Mouse (Mus musculus) CH12F3 (cell line): ENCODE data around the gene Prr12.

ENCODE experiments used
- in situ Hi-C: fragments of 300-500 bp; cut with MboI; formaldehyde crosslinking; loops from 2 replicates; pipeline ENCODE4 v1.14.3; 2020; ENCODE audit warnings: low sequenced_read_pairs

Gene Prr12

GRCm38 (mm10) chr7:45077829-45078228, 25.1 kb upstream of the Prr12 start:
- in situ Hi-C loops, result no loop called here

- in situ Hi-C loops, result no loop called here
These were observed 24.6 kb upstream of the Prr12 start for GRCm38 (mm10) chr7:45077322-45077721.

- in situ Hi-C loops, result no loop called here
These were observed 23.8 kb upstream of the Prr12 start for GRCm38 (mm10) chr7:45076501-45076900.

- in situ Hi-C loops, result no loop called here
These were observed 22.7 kb upstream of the Prr12 start for GRCm38 (mm10) chr7:45075405-45075804.

- in situ Hi-C loops, result no loop called here
These were observed 21.3 kb upstream of the Prr12 start for GRCm38 (mm10) chr7:45073949-45074348.

DNA sequence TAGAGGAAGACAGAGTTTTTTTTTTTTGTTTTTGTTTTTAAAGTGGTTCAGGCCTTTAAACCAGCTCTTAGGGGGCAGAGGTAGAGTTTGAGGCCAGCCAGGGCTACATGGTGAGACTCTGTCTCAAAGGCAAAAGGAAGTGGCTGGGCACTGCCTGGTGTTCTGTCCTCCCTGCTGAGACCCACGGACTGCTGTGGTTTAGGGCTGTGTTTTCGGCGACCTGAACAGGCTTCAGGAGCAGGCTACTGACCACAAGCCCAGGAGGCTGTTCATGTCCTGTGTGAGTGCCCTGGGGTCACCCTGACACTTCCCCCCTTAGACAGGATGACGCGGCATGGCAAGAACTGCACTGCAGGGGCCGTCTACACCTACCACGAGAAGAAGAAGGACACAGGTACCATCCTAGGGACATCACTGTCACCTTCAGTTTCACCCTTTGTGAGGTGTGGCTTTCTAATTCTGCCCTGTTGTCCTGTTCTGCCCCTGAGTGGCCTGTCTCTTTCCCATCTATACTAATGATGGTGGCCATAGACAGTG, 20.6 kb upstream of the Prr12 start:
- in situ Hi-C loops, result no loop called here

DNA sequence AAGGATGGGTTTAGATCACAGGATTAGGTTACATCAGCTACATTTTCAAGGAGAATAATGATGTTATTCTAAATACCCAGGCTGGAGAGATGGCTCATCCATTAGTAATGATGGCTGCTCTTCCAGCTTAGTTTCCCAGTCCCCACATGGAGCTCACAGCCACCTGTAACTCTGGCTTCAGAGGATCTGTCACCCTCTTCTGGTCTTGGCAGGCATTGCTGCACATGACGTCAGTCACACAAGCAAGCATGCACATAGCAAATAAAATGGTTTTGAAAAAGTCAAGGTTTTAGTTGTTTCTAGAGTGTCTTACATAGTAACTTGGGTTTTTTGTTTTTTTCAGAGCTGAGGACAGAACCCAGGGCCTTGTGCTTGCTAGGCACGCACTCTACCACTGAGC, 19.5 kb upstream of the Prr12 start:
- in situ Hi-C loops, result no loop called here

DNA sequence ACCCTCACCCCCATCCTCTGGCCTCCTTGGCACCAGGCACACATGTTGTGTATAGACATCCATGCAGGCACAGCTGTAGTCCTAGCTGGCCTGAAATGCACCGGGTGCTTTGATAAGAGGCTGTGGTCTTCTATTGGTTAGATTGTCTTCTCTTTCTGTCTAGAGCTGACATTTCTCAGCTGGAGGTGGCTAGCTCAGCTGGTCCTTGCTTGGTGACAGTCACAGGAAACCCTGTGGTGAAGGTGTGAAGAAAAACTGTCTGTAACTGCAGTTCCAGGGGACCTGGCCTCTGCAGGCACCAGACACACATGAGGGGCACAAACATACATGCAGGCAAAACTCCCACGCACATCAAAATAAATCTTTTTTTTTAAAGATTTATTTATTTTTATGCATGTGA, 17.0 kb upstream of the Prr12 start:
- in situ Hi-C loops, result no loop called here

GRCm38 (mm10) chr7:45068000-45068318, 15.3 kb upstream of the Prr12 start:
- in situ Hi-C loops, result no loop called here

GRCm38 (mm10) chr7:45067190-45067999, 14.7 kb upstream of the Prr12 start:
- in situ Hi-C loops, result no loop called here

DNA sequence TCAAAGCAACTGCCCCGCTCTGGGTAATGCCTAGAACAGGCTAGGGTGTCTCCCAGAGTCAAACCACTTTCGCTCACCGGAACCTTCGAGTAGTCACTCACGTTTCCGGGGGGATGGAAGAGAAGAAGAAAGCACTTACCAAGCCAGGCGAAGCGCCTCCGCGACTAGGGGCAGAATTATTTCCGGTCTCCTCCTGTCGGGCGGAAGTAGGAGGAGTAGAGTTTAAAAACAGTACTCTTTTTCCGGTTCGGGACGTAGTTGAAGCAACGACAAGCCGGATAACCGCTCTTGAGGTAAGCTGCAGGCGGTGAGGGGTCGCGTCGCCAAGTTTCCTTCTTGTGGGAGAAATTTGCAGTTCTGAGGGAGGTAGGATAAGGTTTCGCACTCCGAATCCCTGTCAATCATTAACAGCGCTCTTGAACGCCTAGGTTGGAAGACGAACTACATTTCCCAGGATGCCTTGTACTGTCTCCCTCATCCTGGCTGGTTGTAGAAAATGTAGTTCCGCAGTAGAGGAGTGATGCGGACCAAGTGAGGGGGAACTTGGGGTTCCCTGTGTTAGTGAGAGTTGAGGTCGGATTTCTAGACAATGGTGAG, 9.7 kb upstream of the Prr12 start, which contains the start of the genes Nosip and Prrg2:
TSS of gene Nosip (plus strand) at position 191 of the 597 bp plus-strand sequence.
TSS of gene Prrg2 (minus strand) at position 439 of the 597 bp plus-strand sequence.
- in situ Hi-C loops, result no loop called here

DNA sequence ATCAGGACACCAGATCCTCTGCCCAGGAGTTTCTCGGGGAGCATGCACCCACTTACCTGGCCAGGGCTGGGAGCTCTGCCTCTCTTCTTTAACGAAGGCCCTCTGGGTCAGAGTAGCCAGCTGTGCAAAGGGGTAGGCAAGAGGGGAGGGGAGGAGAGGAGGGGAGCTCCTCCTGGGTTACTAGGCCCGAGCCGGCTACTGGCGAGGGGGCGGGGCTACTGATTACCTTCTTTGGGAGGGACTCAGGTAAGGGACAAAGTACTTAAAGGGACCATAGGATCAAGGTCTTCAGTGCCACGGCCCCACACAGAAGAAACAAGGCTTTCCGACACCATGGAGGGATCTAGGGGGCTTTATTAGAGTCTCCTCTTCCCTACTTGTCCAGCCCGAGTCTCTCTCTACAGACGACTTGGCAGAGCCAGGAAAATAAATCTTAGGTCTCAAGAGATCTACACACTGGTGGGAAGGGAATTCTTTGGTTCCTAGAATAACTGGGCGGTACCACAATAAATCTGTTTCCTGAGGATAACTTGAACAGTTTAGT, 8.9 kb upstream of the Prr12 start:
- in situ Hi-C loops, result no loop called here

- in situ Hi-C loops, result no loop called here
These were observed 8.0 kb upstream of the Prr12 start for GRCm38 (mm10) chr7:45060632-45061122.

- in situ Hi-C loops, result no loop called here
These were observed 6.2 kb upstream of the Prr12 start for GRCm38 (mm10) chr7:45058607-45059571.

DNA sequence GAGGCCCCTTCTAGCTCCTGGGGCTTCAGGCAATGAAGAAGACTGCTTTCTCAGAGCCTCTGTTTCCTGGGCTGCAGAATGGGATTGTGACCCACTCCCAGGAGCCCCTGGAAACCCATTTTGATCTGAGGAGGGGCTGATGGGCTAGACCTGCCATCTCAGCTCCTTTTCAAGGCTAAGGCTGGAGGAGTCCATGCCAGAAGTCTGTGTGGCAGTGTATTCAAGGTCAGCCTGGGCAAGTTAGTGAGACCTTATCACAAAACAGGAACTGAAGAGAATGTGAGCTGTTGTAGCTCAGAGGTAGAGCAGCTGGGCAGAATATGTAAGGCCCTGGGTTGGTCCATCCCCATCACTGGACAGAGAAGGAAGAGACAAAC, 4.3 kb upstream of the Prr12 start:
- in situ Hi-C loops, result no loop called here

GRCm38 (mm10) chr7:45056329-45056971, 3.8 kb upstream of the Prr12 start:
- in situ Hi-C loops, result no loop called here

DNA sequence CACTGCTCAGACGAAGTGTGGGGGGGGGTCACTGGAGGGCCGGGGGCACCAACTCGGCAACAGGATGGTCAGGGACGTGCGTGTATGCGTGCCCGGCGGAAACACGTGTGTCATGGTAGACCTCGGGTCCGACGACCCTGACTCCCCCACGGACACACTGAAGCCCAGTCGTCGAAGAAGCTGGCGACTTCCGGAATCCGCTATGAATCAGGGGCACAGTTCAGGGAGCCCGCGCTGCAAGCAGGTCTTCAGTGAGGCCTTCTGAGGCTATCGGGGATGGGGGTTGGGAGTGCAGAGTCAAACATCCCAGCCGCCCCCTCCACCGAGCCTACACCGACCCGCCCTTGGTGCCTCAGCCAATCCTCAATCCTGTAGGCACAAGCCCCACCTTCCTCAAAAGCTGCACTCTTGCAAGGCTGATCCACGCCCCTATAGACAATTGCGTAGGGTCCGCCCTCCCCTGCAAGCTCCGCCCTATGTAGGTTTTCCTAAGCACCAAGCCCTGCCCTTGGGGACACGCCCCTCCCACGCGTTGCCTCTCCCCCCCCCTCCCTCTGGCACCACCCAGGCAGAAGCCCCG, 1.3 kb upstream of the Prr12 start:
- in situ Hi-C loops, result no loop called here

DNA sequence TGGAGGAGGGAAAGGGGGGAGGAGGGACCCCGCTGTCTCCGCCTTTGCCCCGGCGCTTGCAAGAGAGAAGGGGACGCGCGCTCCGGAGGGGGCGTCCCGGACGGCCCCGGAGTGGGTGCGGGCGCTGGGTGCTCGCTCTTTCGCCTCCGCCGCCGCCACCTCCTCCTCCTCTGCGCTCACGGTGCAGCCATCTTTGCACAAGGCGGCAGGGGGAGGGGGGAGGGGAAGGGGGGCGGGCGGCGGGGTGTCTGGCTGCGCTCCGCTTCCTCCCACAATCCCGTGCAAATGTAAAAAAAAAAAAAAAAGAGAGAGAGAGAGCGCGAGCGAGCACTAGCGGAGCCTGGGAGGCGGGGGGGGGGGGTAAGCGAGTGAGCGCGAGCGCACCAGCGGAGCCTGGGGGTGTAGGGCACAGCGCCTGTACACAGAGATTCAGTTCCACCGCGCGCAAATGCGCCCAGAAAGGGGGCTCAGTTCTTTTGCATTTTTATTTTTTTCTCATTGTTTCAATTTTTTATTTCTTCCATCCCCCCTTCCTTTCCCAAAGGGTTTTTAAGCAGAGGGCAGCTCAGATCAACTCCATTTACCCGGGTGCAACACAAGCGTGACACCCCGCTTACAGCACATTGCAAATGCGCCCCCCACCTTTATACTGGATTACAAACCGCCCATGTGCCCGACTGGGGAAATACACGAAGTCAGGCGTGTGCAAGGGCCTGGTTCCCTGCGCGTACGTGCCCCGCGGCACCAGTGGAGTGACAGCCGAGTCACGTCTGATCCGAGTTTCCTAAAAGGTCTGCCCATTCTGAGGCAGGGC, 643 bp upstream of the Prr12 start:
- in situ Hi-C loops, result no loop called here
